30 mouse cellular contexts compared by ENCODE assay signal in genomic region chr6:77098540-77098939, GRCm38 (mm10).
"Had no signal": no experiment of that assay in that cellular context is flagged by ENCODE, and none has a peak within 500 bp of the region (broad histone marks: within the 10 kb centered on the region; RNA-seq: fewer than 3 reads in every experiment).

No protein-coding gene starts in this region.

- ATAC-seq: liver, embryonic 12.5 days; lung, postnatal 0 days; midbrain, embryonic 13.5 days; midbrain, embryonic 16.5 days had no signal

- H3K4me1 ChIP-seq: limb, embryonic 10.5 days; limb, embryonic 12.5 days; limb, embryonic 13.5 days; limb, embryonic 15.5 days; liver, embryonic 12.5 days; liver, embryonic 13.5 days; liver, embryonic 15.5 days; lung, embryonic 15.5 days; megakaryocyte, embryonic 14.5 days; midbrain, embryonic 12.5 days; midbrain, embryonic 15.5 days; neural tube, embryonic 12.5 days had no signal

- DNase-seq: left cerebral cortex, postnatal 4 days; liver, embryonic 13.5 days; lung, adult 18-20 months; lung, adult 2 months; lung, embryonic 14.5 days; lung, postnatal 10 days; lung, postnatal 14 days; lung, postnatal 36 days; lung, postnatal 4 days; midbrain, embryonic 14.5 days had no signal

- H3K4me2 ChIP-seq: limb, embryonic 12.5 days; limb, embryonic 13.5 days; limb, embryonic 15.5 days; liver, embryonic 12.5 days; liver, embryonic 13.5 days; liver, embryonic 15.5 days; lung, embryonic 14.5 days; lung, embryonic 15.5 days; midbrain, embryonic 11.5 days; midbrain, embryonic 12.5 days; midbrain, embryonic 13.5 days; midbrain, embryonic 15.5 days; neural tube, embryonic 12.5 days had no signal

- H3K4me3 ChIP-seq: left cerebral cortex, adult 2 months; limb, embryonic 10.5 days; limb, embryonic 12.5 days; limb, embryonic 13.5 days; limb, embryonic 15.5 days; liver, embryonic 12.5 days; liver, embryonic 13.5 days; liver, embryonic 15.5 days; lung, embryonic 15.5 days; megakaryocyte, embryonic 14.5 days; midbrain, embryonic 10.5 days; midbrain, embryonic 12.5 days; midbrain, embryonic 13.5 days; midbrain, embryonic 15.5 days; myocyte; neural tube, embryonic 12.5 days had no signal

- H3K27me3 ChIP-seq: limb, embryonic 12.5 days; limb, embryonic 13.5 days; limb, embryonic 15.5 days; liver, embryonic 12.5 days; liver, embryonic 13.5 days; liver, embryonic 15.5 days; lung, embryonic 15.5 days; megakaryocyte, embryonic 14.5 days; midbrain, embryonic 12.5 days; midbrain, embryonic 13.5 days; midbrain, embryonic 15.5 days; neural tube, embryonic 12.5 days had no signal

- H3K9me3 ChIP-seq: limb, embryonic 10.5 days; limb, embryonic 12.5 days; limb, embryonic 13.5 days; limb, embryonic 15.5 days; liver, embryonic 12.5 days; liver, embryonic 13.5 days; liver, embryonic 15.5 days; lung, embryonic 15.5 days; megakaryocyte, embryonic 14.5 days; midbrain, embryonic 10.5 days; midbrain, embryonic 12.5 days; midbrain, embryonic 13.5 days; midbrain, embryonic 15.5 days; neural tube, embryonic 12.5 days had no signal

- H3K9ac ChIP-seq: limb, embryonic 12.5 days; limb, embryonic 13.5 days; limb, embryonic 15.5 days; liver, embryonic 12.5 days; liver, embryonic 13.5 days; liver, embryonic 14.5 days; liver, embryonic 15.5 days; lung, embryonic 14.5 days; lung, embryonic 15.5 days; midbrain, embryonic 12.5 days; midbrain, embryonic 13.5 days; midbrain, embryonic 15.5 days; neural tube, embryonic 12.5 days had no signal

- H3K36me3 ChIP-seq: limb, embryonic 10.5 days; limb, embryonic 12.5 days; limb, embryonic 13.5 days; limb, embryonic 15.5 days; liver, embryonic 12.5 days; liver, embryonic 13.5 days; liver, embryonic 15.5 days; lung, embryonic 15.5 days; midbrain, embryonic 10.5 days; midbrain, embryonic 12.5 days; midbrain, embryonic 13.5 days; midbrain, embryonic 15.5 days; neural tube, embryonic 12.5 days had no signal

- H3K27ac ChIP-seq: left cerebral cortex, adult 2 months; limb, embryonic 10.5 days; limb, embryonic 12.5 days; limb, embryonic 13.5 days; limb, embryonic 15.5 days; liver, embryonic 12.5 days; liver, embryonic 13.5 days; liver, embryonic 14.5 days; liver, embryonic 15.5 days; lung, embryonic 15.5 days; macrophage; midbrain, embryonic 10.5 days; midbrain, embryonic 12.5 days; midbrain, embryonic 13.5 days; midbrain, embryonic 15.5 days; neural tube, embryonic 12.5 days had no signal
